ENCODE assay signal across 15 mouse cellular contexts in the genomic region with DNA sequence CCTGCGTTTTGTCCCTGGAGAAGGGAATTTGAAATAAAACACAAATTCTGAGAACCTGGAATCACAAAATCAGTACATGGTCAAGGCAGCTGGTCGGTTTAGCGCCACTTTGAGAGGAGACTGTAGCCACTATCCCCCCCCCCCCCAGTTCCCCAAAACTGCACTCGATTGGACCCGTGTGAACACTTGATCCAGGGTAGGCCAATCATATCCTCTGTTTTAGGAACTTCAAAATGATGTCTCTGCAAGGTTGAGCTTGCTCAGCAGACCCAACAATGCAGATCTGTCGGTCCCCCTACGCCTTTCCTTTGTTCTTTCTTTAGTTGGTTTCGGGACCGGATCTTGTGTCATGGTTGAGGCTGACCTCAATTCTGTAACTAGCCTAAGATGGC. TPM values are rescaled to one million over a fixed set of nuclear protein-coding genes. Genes with fewer than 3 reads are reported as not detected.
A peak's percentile ranks its signal among the peaks of the same experiment; 100 is the strongest.
DNase-seq lines count a peak whose midpoint lies in the region; ATAC-seq and TF ChIP-seq lines count a peak whose summit lies in the region.
"Had no signal": no experiment of that assay in that cellular context is flagged by ENCODE, and none has a peak within 500 bp of the region (broad histone marks: within the 10 kb centered on the region; RNA-seq: fewer than 3 reads in every experiment).

No protein-coding gene starts in this region.

- WGBS in kidney, embryonic 16.5 days, result 80% methylated on average over 9 of the region's 9 CpGs
- WGBS in embryonic facial prominence, embryonic 12.5 days, result 74% methylated on average over 9 of the region's 9 CpGs
- whole genome bisulfite sequencing in intestine, postnatal 0 days, result 85% methylated on average over 9 of the region's 9 CpGs
- WGBS in stomach, embryonic 15.5 days, result 74% methylated on average over 9 of the region's 9 CpGs

- peak; percentile 8; the same call in 1 of the 2 replicates for ATAC-seq in kidney, embryonic 16.5 days (ENCODE audit: low FRiP score, low TSS enrichment)
- 0 out of 2 replicates have a peak, but pooled peaks have one; percentile 23 for ATAC-seq in embryonic facial prominence, embryonic 12.5 days (ENCODE audit: insufficient number of reproducible peaks, insufficient read depth, low FRiP score, low TSS enrichment)
- no peak for ATAC-seq in intestine, postnatal 0 days
- ATAC-seq in stomach, embryonic 15.5 days (ENCODE audit: insufficient read depth, low FRiP score, low read depth), result no peak
- ATAC-seq in activated CD4-positive, CD25-positive, alpha-beta regulatory T cell, adult 4 months, result no peak

- no peak for TF ChIP-seq CTCF in intestine, postnatal 0 days (IDR thresholded peaks at IDR 0.05; ENCODE audit: low read depth)
- TF ChIP-seq CTCF in left cerebral cortex, adult 2 months (IDR thresholded peaks at IDR 0.05), result no peak

- no peak overlapping the region for H3K4me3 ChIP-seq in kidney, embryonic 16.5 days (ENCODE audit: low read length)
- no peak overlapping the region for H3K4me3 ChIP-seq in embryonic facial prominence, embryonic 12.5 days
- no peak overlapping the region for H3K4me3 ChIP-seq in intestine, postnatal 0 days (ENCODE audit: low read depth, low read length)
- no peak overlapping the region for H3K4me3 ChIP-seq in stomach, embryonic 15.5 days (replicated peaks)
- H3K4me3 ChIP-seq in left cerebral cortex, adult 2 months, result no peak overlapping the region
- H3K4me3 ChIP-seq: heart, adult 2 months; hindbrain, embryonic 12.5 days had no signal

- DNase-seq in kidney, postnatal 4 days, result no peak
- no peak for DNase-seq in left cerebral cortex, adult 2 months (ENCODE audit: extremely low spot score in 1 of 2, low spot score in 2 of 2)
- DNase-seq: adrenal gland, postnatal 36 days; right cerebral cortex, postnatal 25 days had no signal

- no peaks in the 10 kb centered on the region for H3K36me3 ChIP-seq in kidney, embryonic 16.5 days (ENCODE audit: insufficient read depth, low read length)
- H3K36me3 ChIP-seq in embryonic facial prominence, embryonic 12.5 days, result no peaks in the 10 kb centered on the region
- no peaks in the 10 kb centered on the region for H3K36me3 ChIP-seq in intestine, postnatal 0 days (ENCODE audit: control insufficient read depth, insufficient read depth)
- H3K36me3 ChIP-seq in stomach, embryonic 15.5 days, result no peaks in the 10 kb centered on the region
- H3K36me3 ChIP-seq: hindbrain, embryonic 12.5 days had no signal

- peak overlapping the region; percentile 89 for H3K27ac ChIP-seq in kidney, embryonic 16.5 days (ENCODE audit: low read length)
- peak overlapping the region; percentile 80 for H3K27ac ChIP-seq in embryonic facial prominence, embryonic 12.5 days
- peak overlapping the region; percentile 30; the same call in 1 of the 2 replicates for H3K27ac ChIP-seq in intestine, postnatal 0 days (ENCODE audit: low read depth, low read length)
- H3K27ac ChIP-seq in stomach, embryonic 15.5 days, result peak overlapping the region; percentile 66
- H3K27ac ChIP-seq in left cerebral cortex, adult 2 months, result no peak overlapping the region
- H3K27ac ChIP-seq: hindbrain, embryonic 12.5 days; liver, embryonic 14.5 days had no signal

- intact Hi-C loops in left cerebral cortex, adult 2 months (cut with DNase I), result no loop called here

- peaks cover 7% of the 10 kb centered on the region; the same call in 1 of the 2 replicates for H3K9me3 ChIP-seq in kidney, embryonic 16.5 days (ENCODE audit: low read length)
- no peaks in the 10 kb centered on the region for H3K9me3 ChIP-seq in embryonic facial prominence, embryonic 12.5 days
- no peaks in the 10 kb centered on the region for H3K9me3 ChIP-seq in intestine, postnatal 0 days (ENCODE audit: control insufficient read depth)
- H3K9me3 ChIP-seq in stomach, embryonic 15.5 days, result no peaks in the 10 kb centered on the region

- no peak overlapping the region for H3K4me2 ChIP-seq in kidney, embryonic 16.5 days (replicated peaks; ENCODE audit: low read depth, low read length)
- H3K4me2 ChIP-seq in embryonic facial prominence, embryonic 12.5 days (replicated peaks), result no peak overlapping the region
- H3K4me2 ChIP-seq in intestine, postnatal 0 days (replicated peaks; ENCODE audit: low read depth), result no peak overlapping the region
- H3K4me2 ChIP-seq in stomach, embryonic 15.5 days, result no peak overlapping the region
- H3K4me2 ChIP-seq: hindbrain, embryonic 12.5 days had no signal

- no peak overlapping the region for H3K9ac ChIP-seq in kidney, embryonic 16.5 days (replicated peaks; ENCODE audit: low read length)
- H3K9ac ChIP-seq in embryonic facial prominence, embryonic 12.5 days, result no peak overlapping the region
- no peak overlapping the region for H3K9ac ChIP-seq in intestine, postnatal 0 days (ENCODE audit: low read depth, low read length)
- no peak overlapping the region for H3K9ac ChIP-seq in stomach, embryonic 15.5 days
- H3K9ac ChIP-seq: hindbrain, embryonic 12.5 days; liver, embryonic 14.5 days had no signal

- peaks cover 28% of the 10 kb centered on the region for H3K4me1 ChIP-seq in kidney, embryonic 16.5 days (ENCODE audit: insufficient read depth, low read length)
- peaks cover 26% of the 10 kb centered on the region for H3K4me1 ChIP-seq in embryonic facial prominence, embryonic 12.5 days
- no peaks in the 10 kb centered on the region; the same call in 1 of the 2 replicates for H3K4me1 ChIP-seq in intestine, postnatal 0 days (replicated peaks; ENCODE audit: control insufficient read depth, insufficient read depth, low read length)
- H3K4me1 ChIP-seq in stomach, embryonic 15.5 days, result peaks cover 9% of the 10 kb centered on the region; the same call in 1 of the 2 replicates

- H3K27me3 ChIP-seq in kidney, embryonic 16.5 days (ENCODE audit: insufficient read depth, low read length), result no peaks in the 10 kb centered on the region
- H3K27me3 ChIP-seq in embryonic facial prominence, embryonic 12.5 days, result no peaks in the 10 kb centered on the region
- no peaks in the 10 kb centered on the region for H3K27me3 ChIP-seq in intestine, postnatal 0 days (replicated peaks; ENCODE audit: control insufficient read depth, insufficient read depth, low read length)
- H3K27me3 ChIP-seq in stomach, embryonic 15.5 days (replicated peaks), result no peaks in the 10 kb centered on the region
- H3K27me3 ChIP-seq: CH12.LX; hindbrain, embryonic 12.5 days had no signal

RNA-seq across cellular contexts. Expression of a gene that starts 57.3 kb away (rescaled TPM):
- polyA plus RNA-seq in kidney, embryonic 16.5 days (2015; fragmentation: Nextera tagmentation; extraction: Ambion mirVana), result 13.2 and 13.5 TPM in 2 replicates
- 1.5 and 1.6 TPM in 2 replicates for polyA plus RNA-seq in embryonic facial prominence, embryonic 12.5 days (2016; fragmentation: Nextera tagmentation; extraction: Ambion mirVana)
- polyA plus RNA-seq in intestine, postnatal 0 days (2015; fragmentation: Nextera tagmentation; extraction: Ambion mirVana), result 23.7 and 25.2 TPM in 2 replicates
- polyA plus RNA-seq in stomach, embryonic 15.5 days (2015; fragmentation: Nextera tagmentation; extraction: Ambion mirVana), result 35.4 and 46.9 TPM in 2 replicates
- not detected for polyA plus RNA-seq in activated CD4-positive, CD25-positive, alpha-beta regulatory T cell, adult 4 months (2017; shearing (Covaris generic))
- not detected for total RNA-seq in left cerebral cortex, adult 2 months (2021)
- total RNA-seq: CH12.LX; heart, adult 2 months; layer of hippocampus, postnatal 25 days; monocyte, adult 5-6 weeks had no signal

Comparison
In these comparisons a context has a peak if more than half of its experiments do, and no peak if none do; other contexts are left out.
1. ATAC-seq: peak in kidney, embryonic 16.5 days (single experiment) and embryonic facial prominence, embryonic 12.5 days (single experiment); none in intestine, postnatal 0 days (single experiment), stomach, embryonic 15.5 days (single experiment) and activated CD4-positive, CD25-positive, alpha-beta regulatory T cell, adult 4 months (single experiment).